Mouse (Mus musculus) embryo, embryonic 10.5 days (tissue): Measurements from ENCODE around the gene Kctd21.

Experiments
- DNase-seq: peaks from one replicate; pipeline ENCODE4 v3.0.0-alpha.2; 2015; ENCODE audit warnings: low spot score

Gene Kctd21

DNA sequence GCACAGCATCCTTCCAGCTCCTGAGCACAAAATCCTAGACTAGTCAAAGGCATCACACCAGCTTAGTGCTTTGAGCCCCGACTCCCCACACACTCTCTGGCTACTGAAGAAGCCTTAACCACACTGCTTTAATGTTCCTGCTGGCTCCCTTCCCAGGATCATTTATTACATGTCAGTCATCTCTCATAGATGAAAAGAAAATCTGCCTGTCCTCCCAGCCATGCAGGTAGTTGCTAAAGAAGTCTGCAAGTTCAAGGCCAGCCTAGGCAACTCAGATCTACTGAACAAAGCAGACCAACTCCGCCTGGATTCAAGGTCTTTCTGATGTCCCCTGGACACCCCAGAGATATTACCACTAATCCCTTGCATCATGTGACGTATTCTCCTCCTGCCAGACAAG, 14.4 kb upstream of the Kctd21 start:
- DNase-seq = no peak

DNA sequence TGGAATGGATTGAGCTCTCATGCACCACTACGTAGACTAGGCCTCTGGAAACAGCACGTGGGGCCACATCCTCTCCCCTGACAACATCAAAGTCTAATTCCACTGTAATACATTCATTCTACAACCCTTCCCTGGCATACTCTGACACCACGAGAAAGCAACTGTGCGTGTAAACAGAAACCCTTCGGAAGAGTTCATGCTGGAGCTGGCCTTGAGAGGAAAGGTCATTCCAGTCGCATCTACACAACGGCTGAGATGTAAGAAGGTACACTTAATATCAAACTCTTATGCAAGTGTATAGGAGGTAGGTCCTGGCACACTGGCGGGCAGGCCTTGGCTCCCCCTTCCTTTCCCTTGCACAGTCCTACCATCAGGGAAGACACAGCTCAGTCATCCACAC, 7.8 kb upstream of the Kctd21 start:
- DNase-seq = no peak

DNA sequence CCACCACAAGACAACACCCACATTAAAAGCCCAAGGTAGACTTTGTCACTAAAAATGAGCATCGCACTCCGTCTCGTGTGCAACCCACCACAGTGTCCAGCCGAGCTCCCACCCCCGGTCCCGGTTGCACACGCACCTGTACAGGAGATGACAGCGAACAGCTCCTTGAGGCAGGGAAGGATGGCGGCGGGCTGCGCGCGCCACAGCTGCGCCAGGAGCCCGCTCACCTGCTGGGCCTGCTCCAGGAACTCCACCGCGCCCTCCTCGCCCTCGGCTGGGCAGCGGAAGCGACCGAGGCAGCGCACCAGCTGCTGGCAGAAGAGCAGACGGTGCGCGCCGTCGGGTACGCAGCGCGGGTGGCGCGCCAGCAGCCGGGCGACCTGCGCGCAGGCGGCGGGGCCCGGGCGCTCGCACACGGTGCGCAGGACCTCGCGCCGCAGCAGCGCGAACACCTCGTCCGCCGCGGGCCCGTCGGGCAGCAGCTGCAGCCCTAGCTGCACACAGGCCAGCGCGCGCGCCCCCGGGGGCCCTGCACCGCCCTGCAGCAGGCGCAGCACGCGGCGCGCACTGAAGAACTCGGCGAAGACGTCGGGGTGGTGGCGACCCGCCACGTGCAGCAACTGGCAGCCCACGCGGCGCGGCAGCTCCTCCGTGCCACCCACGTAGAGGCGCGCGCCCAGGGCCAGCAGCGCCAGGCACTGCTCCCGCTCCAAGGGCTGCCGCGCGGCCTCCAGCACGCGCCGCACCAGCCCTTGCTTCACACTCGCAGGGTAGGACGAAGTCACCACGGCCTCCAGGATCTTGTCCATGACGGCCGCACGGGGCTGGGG, 6.8 kb upstream of the Kctd21 start:
- DNase-seq = no peak

DNA sequence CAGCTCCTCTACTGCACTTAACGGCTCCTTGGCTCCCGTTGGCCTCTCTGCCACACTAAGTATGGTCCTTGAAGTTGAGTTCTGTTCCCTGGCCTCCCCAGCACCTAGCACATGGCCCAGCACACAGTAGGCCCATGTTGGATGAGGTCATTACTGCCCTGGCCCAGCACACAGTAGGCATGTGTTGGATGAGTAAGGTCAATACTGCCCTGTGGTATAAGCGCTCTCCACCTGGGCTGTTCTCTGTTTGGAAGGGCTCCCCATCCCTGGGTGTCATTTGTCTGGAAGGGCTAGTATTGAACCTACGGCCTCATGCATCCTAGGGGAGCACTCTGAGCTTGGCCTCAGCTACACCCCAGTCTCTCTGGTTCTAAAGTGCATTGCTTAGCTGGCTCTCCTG, 4.8 kb upstream of the Kctd21 start:
- no peak for DNase-seq

DNA sequence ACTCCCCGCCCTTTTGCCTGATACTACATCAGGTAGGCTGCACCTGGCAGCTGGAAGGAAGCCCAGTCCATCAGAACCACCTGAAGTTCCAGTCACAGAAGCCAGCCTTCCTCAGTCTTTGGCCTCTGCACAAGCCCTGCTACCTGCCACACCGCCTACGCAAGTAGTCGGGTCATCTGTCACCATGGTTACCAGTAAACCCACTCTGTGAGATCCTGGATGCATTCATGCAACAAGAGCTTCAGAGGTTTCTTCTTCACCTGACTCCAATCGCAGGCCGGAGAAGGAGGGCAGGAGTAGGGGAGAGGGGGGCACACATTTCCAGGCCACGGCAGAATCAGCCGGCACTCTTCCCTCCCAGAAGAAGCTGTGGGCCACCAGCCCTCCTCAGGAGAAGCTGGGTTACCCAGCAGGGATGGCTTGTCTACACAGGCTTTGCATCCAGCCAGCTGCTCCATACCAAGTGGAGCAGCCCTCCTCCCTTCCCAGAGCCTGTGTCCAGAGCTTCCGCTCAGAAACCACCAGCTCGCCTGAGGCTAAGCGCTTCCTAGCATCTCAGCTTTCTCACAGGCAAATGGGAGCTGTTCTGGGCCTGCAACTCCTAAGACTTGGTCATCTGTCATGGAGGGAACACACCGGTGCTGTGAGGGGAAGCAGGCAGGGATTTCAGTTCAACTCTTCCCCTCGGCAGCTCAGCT, 3.1 kb upstream of the Kctd21 start:
- no peak for DNase-seq

DNA sequence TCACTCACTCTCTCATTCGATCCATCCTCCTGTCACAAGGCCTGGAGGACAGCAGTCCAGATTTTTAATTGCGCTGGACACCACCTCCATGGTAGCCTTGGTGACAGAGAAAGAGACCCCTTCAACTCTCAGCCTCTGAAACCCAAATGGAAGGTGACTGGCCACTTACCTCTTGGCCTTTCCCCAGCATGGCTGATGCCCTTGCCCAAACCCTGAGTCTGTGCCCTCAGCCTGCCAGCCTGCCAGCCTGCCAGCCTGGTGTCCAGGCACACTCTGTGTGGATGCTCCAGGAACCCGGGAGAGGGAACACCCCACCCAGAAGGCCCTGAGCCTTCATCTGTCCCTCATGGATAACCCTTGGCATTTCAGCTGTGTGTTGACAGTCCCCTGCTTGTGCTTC, 2.5 kb upstream of the Kctd21 start:
- DNase-seq = no peak

DNA sequence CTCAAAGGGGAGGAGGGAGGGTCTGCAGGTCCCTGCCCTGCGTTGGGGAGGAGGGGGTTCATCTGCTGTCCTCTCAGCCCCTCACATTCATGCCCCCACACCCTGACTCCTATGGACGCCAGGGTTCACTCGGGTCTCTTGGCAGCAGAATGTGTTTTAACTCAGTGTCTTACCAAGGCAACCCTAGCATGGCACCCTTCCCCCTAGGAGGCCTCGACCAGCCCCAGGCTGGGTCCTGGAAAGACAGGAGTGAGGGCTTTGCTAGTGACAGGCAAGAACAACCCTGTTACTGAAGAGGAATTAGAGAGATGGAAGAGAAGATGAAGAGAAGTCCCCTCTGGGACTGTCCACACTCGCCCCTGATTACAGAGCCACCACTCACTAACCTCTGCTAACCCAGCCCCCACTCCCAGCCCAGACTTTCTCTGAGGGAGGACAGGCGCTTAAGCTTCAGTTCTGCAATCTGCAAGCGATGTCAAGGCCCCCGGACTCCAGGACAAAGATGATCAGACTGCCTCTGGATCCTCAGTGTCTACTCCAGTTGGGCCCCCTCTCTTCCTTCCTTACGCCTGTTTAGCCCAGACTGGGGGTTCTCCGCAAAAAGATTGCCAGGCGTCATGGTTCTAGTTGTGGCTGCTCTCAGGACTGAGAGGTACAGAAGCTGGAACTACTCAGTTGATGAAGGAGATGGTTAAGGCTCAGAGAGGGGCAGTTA, 1.0 kb upstream of the Kctd21 start:
- no peak for DNase-seq

DNA sequence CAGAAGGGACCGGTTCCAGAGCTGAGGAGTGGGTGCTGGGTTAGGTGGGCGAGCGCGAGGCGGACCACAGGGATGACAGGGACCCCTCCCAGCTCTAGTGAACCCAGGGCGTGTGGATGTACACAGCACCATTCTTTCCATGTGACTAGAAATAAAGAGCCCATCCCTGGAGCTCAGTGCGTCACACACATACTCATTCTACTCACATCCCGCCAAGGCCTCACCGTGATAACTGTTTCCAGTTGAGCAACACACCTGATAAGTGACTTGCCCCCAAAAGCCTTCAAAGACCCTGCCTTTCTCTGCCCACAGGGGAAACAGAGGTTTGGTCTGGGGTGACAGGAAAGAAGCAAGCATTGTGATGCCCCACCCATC, 527 bp downstream of the Kctd21 start:
- DNase-seq = no peak

DNA sequence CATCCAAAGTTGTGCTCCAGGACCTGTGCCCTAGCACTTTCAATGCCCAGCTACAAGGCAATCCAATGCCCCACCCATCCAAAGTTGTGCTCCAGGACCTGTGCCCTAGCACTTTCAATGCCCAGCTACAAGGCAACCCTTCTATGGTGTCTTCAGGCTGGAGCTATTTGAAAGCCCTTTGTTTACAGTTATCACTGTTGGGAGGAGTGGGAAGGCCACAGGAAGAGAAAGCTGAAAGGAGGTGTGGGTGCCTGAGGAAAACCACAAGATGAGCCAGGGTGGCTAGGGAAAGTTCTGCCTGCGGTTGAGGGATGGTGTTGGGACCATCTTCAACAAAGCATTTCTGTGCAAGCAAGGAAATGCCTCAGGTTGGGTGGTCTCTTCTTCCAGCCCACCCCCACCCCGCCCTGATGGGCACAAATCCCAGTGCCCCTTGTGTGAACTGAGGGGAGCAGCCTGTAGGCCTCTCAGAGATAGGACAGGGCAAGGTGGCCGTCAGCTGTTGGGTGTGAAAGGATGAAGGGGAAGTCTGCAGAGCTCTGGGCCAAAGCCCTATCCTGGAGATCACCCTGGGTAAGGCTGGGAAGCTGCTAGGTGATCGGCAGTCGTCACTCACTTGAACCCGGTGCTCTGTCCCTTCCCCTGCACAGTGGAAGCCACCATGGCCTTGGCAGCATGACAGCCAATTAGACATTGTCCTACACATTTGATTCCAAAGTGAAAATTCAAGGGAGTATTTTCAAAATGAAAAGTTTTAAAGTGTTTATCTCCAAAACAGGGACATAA, 1.2 kb downstream of the Kctd21 start:
- DNase-seq = no peak

DNA sequence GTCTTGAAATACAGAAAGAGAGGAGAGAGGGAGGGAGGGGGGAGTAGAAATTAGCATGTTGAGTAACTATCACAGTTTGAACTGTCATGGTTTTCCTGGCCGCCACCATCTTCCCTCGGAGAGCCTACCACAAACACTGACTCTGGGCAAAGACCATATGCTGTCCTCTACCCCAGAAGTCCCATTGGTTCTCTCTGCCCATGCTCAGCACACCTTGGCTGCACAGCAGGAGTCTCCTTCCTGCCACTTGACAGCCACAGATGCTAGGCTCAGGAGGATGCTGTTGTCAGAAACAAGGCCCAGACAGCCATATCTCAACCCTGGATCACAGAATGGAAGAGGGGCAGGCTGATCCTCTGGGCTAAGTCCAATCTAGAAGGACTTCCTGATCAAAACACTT, 2.3 kb downstream of the Kctd21 start:
- no peak for DNase-seq

DNA sequence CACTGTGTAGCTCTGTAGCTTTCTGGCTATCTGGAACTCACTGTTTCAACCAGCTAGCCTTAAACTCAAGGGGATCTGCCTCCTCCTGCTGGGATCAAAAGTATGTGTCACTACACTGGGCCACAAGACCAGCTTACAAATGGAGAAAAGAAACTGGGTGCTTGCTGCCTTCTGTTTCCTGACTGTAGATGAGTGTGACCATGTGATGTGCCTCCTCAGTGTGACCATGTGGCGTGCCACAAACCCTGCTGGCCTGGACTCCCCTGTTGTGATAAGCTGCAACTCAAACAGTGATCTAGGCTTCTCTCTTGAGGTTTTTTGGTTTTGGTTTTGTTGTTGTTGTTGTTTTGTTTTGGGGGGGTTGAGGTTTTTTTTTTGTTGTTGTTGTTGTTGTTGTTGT, 4.6 kb downstream of the Kctd21 start:
- DNase-seq = no peak

DNA sequence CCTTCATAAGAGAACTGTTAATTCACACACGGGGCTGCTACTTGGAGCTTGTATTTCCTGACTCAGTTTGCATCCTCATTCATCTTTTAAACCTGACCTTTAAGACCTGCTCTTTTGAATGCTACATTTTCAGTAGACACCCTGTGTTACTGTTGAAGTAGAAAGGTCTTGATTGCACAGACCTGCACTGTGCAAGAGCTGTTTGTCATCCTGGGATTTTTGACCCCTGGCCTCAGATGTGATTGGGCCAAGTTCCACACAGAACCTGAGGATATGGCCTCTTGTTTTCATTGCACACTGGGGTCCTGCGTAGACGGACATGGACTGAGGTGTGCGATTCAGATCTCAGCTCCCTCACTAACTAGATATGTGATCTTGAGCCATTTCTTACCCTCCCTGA, 6.5 kb downstream of the Kctd21 start:
- DNase-seq = no peak

DNA sequence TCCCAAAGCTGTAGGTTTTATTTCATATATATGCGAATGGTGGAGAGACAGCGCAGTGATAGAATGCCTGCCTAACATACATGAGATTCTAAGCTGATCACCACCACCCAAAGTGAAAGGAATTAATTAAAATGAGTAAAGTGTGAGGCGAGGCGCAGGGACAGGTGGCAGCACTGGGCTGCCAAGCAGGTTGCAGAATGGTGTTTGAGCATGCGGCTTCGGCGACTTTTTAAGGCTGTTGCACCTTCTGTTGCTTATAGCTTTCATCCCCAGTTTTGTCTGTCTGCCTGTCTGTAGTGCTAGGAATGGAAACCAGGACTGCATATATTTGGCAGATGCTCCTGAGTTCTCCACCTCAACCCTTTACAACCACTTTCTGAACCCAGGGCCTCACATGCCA, 7.5 kb downstream of the Kctd21 start:
- DNase-seq = no peak

DNA sequence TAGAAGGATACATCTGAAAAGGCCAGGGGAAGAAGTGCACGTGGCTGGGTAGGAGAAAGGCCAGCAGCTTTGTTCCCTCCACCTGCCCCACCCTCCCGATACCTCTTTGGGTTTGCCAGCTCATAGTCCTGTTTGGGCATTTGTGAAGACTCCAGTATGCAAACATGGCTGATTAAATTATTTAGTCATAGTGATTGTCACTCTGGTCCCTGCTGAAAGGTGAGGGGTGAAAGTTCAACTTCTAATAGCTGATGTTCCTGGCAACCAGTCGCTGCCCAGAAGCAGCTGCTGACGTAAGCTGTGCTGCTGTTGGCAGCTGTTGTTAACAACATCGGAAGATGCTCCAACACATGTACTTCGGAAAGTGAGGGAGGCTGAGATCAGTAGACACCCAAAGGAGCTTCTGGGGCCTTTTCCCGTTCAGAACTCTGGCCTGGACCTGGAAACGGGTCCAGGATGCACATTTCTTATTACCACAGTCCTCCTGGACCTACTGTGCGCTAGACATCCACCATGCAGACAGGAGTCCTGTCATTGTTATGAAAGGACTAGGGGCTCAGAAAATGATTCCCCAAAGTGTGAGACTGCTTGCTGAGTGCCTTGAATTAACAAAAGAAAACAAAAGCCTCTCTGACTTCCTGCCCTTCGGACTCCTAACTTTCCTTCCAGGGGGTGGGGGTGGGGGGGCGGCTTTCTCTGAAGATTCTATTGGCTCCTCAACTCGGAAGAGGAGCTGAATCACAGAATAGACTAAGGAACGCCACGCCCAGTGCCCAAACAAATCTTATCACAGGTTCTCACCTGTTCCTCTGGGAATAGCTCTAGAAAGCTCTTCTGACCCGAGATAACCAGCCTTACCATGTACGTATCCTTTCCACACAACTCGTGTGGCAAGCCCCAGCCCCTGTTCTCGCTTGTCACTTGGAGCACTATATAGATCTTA, 9.1 kb downstream of the Kctd21 start:
- no peak for DNase-seq

DNA sequence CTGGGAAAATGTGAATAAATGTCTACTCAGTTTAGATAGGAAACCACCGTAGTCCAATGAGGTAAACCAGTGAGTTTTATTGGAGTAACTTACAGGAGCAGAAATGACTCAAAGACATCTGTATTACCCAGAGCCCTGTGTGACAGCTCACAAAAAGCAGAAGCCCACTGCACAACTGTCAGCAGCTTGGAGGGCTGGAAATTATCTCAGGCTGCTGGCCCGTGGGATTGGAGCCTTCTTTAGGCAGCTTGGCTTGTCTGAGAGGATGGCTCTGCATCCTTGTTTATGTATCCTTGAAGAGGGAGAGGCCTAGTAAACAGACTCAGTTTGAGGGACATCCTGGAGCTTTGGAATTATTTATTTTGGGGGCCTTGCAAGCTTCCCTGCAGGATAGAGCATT, 10.8 kb downstream of the Kctd21 start:
- DNase-seq = no peak

DNA sequence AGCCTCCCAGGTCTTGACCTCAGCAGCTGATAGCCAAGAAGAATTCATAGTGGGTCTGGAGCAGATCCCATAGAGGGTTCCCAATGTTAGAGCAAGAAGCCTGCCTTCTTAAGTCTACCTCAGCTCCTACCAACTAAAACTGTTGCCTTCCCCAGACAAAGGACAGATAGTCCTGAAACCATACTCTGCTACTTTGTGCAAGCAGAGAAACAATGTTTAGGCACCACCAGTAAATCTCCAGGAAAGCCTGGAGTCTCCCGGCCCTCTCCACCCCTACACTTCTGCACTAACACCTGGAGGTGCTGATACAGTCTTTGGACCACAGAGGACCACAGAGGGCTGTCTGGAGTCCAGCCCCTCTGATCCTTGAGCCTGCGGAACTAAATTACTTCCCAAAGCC, 12.5 kb downstream of the Kctd21 start:
- DNase-seq = no peak

DNA sequence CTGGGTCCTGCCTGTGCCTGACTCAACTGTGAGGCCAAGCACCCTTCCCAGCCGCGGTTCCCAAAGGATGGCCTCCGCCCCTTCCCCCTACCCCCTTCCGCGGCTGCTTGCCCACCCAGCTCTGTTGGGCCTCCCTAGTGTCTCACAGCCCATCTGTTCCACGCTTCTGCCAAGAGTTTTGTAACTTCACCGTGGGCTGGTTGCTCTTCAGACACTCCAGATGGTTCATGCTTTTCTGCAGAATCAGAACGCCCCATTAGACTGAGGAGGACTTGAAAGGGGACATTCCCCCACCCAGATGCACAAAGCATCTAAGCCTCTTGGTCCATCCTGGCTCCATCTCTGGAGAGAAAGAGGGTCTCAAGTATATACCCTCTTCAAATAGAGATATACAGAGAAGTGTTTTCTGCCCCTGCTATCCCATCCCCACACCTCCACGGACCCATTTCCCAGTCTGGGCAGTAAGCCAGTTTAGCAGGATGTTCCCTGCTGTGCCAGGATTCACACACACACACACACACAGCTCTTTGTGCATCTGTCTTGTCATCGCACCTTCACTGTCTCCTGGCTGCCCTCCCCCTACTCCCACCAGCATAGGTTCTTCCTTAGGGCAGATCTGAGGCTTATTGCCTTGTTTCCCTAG, 13.2 kb downstream of the Kctd21 start:
- DNase-seq = no peak

DNA sequence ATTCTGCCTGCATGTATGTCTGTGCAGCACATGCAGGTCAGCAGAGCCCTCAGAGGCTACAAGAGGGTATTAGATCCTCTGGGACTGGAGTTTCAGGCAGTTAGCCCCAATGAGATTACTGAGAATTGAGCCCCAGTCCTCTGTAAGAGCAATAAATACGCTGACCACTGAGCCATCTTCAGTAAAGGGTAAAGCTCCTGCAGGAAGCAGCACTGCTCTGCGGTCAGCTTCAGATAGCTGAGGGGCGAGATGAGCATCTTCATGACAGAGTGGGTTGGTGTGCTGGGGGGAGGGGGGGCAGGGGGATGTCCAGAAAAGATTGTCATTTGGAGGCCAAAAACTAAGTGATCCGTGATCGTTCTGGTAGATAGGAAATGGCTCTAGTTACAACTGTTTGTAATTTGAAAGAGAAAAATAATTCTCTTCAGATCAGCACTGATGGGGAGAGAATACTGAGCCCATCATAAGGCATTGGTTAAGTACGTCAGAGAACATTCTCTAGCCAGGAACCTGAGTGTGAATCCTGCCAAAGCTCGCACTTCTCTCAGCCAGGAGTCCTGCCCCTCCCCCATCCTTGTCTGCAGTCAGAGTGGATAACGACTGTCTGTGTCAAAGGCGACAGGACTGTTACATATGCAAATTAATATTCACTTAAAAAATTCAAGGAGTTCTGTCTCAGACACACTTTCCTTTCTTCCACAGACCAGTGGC, 14.1 kb downstream of the Kctd21 start:
- DNase-seq = no peak

DNA sequence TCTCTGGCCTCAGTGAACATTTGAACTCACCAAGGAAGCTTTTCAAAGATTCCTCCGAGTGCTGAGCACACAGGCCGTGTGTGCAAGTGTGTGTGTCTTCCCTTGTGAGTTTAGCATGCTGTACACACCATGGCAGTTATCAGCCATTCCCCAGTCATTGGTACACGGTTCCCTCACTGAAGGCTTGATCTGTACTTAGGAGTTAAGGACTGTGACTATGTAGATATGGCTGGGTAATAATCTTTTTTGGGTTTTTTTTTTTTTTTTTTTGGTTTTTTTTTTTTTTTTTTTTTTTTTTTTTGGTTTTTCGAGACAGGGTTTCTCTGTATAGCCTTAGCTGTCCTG, 14.7 kb downstream of the Kctd21 start:
- DNase-seq = no peak

DNA sequence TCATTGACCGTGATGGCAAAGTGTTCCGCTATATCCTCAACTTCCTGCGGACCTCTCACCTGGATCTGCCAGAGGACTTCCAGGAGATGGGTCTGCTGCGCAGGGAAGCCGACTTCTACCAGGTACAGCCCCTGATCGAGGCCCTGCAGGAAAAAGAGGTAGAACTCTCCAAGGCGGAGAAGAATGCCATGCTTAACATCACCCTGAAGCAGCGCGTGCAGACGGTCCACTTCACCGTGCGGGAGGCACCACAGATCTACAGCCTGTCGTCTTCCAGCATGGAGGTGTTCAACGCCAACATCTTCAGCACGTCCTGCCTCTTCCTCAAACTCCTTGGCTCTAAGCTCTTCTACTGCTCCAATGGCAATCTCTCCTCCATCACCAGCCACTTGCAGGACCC, 15.3 kb downstream of the Kctd21 start:
- no peak for DNase-seq
